Mouse (Mus musculus): ENCODE results near the gene E130208F15Rik.

- TF ChIP-seq CTCF (IDR thresholded peaks at IDR 0.05; ENCODE audit: control insufficient read depth, insufficient read depth, insufficient read length) (no peak), USF1 (IDR thresholded peaks at IDR 0.05; ENCODE audit: low read depth) (no peak), MYOD1 (IDR thresholded peaks at IDR 0.05; ENCODE audit: control insufficient read depth, insufficient read length, low read depth) (no peak), MAX (IDR thresholded peaks at IDR 0.05) (no peak), CEBPB (IDR thresholded peaks at IDR 0.05; ENCODE audit: low read depth) (no peak)
Observed at GRCm38 (mm10) chr7:30321539-30322284, at the start of gene E130208F15Rik.
